Mouse (Mus musculus): Measurements from ENCODE around the gene LTO1.
A peak's percentile ranks its signal among the peaks of the same experiment; 100 is the strongest.

The LTO1 gene

DNA sequence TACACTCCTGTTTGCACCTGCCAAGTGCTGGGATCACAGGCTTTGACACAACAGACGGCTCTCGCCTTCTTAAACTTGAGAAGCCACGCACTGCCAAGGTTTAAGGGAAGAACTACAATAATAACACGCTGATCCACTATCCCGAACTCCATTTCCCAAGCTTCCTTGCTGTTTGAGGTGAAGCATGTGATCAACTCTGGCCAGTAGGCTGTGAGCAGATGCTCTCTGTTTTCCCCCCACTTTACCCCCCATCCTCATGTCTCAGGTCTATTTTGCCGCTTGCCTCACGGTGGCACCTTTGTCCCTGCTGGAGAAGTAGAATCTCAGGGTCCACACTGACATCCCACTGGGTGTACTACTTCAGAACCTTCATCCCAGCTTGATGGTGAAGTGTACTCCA is 6.2 kb upstream of the LTO1 start:
- no peak for DNase-seq

DNA sequence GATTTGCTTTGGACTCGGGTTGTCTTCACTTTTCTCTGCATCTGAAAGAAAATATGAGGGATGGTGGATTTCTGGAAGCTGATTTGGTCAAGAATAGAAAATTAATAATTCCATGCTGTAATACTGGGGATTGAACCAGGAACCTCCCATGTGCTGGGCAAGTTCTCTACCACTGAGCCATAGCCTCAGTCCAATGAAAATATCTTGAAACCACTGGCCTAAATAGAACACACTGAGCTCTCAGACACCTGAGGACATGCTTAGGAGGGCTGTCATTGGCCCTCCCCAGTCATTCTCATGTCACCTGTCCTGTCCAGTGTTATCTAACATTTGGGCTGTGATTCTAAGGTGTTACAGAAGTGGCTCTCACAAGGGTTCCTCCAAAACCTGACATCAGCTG is 3.8 kb upstream of the LTO1 start:
- no peak for DNase-seq

DNA sequence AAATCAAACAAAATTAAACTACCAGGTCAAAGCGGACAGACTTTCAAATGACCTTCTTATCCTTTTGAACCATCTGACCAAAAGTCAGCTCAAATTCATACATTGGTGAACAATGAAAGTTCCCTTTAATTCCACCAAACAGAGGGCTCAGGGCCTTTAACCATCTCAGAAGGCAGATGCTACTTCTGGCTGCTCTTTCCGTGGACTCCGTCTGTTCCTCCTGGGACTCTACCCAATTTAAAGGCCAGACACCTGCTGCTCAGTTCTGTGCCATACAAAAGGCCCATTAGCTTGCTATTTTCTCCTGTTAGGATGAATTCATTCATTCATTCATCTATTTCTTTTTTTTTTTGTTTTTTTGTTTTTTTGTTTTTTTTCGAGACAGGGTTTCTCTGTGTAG is 2.0 kb upstream of the LTO1 start:
- no peak for DNase-seq

DNA sequence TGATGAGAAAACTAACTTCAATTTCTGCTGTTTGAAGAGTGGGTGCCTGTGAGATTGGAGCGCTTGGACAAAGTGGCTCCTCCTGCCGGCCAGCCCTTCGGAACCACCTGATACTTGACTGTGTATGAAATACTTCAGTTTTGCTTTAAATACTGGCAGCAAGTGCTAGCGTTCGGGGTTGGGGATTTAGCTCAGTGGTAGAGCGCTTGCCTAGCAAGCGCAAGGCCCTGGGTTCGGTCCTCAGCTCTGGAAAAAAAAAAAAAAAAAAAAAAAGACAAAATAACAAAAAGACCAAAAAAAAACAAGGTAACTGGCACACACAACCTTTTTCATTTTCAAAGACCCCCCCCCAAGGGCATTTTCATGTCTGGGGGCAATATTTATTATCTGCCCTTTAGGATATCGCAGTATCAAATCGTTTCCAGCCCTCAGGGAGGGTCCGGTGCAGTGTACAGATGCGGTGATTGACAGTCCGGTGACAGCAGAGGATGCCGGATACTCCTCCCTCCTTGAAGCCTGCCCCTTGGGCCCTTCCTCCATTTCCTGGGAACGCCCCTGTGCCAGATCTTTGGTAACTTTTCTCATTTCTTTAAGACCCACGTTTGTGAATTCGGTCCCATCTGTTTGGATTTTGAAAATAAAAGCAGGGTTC is 478 bp upstream of the LTO1 start:
- DNase-seq, result no peak

DNA sequence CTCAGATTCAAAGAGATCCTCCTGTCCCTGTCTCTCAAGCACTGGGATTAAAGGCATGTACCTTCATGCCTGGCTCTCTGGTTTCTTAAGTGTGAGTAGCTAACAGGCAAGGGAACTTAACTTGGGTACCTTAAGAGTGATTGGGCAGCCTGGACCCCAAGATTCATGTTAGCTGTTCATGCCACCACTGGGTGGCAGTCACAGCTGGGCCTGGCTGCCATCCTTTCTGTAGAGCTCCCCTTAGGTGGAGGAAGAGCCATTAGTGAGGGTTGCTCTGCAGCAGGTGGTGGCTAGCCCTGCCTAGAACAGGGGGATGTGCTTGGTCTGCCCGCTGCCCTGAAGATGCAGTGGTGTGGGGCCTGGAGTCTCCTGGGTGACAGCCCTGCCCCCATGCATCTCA is 3.9 kb downstream of the LTO1 start:
- DNase-seq, result no peak

DNA sequence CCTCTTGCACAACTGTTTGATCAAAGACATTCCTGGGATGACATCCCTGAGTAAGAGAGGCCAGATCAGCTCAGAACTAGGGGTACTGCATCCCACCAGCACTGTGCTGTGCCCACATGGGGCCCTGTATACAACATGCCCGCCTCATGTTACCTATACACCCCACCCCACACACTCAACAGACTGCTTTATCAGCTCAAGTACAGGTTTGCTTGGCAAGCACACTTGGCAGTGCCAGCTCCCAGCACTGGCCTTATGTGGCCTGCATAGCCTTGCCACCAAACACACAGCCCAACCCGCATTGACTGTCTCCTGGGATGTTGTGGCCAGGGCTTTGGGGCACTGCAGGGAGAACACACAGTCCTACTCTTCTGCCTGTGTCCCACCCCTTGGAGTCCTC is 12.7 kb downstream of the LTO1 start:
- no peak for DNase-seq

DNA sequence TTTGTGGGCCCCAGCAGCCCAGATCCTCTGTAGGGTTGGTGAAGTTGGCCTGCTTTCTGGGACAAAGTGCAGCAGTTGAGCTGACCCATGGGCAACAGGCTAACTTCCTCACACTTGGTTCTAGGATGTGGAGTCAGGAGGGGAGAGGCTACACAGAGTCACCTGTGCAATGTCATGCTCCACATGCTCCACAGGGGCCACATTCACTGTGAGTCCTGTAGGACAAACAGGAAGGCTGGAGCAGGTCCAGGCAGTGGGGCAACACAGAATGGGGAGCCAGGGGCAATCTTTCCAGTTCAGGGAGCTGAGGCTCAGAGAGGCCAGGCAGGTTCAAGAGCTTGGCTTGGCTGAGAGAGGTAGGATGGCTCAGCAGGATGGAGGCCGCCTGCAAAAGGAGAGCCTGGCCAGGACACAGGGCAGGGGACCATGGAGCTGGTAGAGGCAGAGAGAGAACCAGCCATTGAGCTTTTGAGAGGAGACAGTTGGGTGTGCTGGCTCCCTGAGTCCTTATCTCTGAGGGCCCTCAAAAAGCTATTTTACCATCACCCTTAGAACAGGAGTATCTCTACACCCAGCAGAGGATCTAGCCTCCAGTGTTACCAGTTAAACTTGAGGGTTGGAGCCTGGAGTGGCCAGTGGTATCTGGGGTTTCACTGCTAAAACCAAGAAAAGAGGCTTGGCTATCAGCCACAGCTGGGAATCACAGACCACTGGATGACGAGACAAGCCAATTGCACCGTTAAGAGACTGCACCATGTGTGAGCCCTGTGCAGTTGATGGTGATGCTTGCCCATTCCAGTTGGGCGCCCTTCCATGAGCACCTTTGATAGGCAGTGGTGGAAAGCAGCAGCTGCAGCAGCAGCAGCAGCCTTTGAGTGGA is 13.3 kb downstream of the LTO1 start:
- DNase-seq, result no peak

DNA sequence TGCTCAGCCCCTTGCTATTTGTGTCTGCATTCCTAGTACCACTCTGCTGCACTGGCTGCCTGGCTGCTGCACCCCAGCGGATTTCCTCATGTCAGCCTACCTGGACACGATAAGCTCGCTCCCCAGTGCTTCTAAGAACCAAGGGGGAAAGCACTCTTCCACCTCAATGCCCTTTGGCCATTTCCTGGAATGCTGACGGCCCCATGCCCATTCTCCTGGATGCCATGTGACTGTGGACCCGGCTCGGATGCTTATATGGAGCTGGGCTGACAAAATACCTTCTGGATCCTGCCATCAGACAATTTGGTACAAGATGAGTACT is 13.9 kb downstream of the LTO1 start:
- no peak for DNase-seq

DNA sequence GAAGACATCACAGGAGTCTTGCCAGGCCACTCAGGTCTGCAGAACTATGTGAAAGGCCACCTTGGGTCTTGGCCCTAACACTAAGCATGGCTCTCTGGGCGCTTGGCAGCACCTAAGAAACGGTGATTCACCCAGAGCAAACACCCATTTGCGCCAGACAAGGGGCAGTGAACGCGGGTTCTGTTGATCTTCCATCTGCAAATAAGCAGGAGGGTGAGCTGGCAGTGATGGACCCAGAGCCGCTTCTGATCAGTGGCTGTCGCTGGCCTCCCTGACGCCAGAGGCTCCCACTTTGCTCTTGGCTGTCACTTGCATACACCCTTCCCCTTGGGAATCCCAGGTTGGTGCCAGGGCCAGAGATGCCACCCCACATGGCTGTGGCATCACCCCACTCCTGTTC is 14.6 kb downstream of the LTO1 start:
- no peak for DNase-seq

DNA sequence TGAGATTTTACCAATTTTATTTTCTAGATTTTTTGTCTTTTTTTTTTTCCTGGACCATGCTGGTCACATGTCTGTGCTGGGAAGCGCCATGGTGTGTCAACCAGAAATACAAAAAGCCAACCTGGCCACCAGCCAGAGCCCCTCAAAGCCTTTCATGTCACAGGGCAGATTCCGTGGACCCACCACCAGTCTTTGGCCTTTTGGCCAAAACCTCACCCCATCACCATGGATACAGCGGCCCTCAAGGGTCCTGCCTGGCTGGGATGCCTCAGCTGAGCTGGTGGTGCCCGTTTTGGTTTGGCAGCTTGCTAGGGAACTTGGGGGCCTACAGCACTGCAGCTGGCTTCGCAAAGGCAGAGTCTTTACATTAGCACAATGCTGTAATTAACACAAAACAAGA is 15.0 kb downstream of the LTO1 start:
- no peak for DNase-seq

DNA sequence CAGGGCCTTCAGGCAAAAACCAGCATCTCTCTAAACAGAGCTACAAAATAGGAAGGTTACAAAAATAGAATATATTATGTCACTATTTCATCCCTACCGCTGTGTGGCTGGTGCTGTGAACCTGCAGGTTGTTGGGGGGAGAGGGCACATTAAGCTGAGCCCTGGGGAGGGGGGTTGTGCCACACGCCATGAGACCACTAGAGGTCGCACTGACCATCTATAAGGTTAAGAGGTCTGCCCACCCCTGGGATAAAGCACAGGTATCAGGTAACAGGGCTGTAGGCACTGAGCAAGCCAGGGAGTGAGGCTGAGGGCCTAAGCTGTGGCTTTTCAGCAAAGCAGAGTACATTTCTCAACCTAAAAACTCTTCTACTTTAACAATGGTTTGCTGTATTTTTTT is 16.9 kb downstream of the LTO1 start:
- DNase-seq, result peak; percentile 59

DNA sequence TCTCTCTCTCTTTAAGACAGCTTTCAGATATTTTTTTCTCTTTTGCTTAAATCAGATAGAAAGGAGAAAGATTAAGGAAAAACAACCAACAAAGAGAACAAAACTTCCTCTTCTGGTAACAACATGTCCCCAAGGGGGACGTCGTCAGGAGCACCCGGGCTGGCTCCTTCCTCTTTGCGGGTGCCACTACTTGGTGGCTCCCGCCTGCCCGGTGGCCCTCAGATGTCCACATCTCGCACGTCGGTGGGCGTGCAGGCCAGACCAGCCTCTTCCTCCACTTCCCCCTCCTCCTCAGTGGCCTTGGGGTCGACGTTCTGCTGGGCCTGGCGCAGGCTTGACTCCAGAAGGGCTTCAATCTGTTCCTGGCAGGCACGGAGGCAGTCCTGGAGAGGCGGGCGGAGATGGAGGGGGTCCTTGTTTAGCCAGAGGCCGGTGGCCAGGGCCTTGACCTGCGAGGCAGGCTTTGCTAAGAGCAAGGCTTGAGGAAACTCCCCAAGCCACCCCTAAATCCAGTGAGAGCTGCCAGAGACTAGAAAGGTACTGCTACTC is 17.6 kb downstream of the LTO1 start:
- no peak for DNase-seq

DNA sequence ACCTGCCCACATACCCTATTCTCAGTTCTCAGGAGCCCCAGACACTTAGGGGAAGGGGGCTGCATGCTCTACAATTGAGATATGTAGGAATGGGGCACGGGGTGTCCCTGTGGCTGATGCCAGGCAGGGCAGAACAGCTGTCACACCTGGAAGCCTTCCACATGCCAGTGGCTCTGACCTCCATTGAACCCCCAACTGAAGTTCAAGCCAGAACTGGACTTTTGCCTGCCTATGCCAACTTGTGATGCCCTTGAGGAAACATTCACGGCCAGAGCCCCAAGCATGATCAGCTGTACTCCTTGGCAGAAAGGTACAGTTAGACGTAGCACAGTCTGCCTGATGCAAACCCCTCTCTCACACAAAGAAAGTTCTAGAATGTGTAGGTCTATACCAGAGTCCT is 18.4 kb downstream of the LTO1 start:
- DNase-seq, result no peak

DNA sequence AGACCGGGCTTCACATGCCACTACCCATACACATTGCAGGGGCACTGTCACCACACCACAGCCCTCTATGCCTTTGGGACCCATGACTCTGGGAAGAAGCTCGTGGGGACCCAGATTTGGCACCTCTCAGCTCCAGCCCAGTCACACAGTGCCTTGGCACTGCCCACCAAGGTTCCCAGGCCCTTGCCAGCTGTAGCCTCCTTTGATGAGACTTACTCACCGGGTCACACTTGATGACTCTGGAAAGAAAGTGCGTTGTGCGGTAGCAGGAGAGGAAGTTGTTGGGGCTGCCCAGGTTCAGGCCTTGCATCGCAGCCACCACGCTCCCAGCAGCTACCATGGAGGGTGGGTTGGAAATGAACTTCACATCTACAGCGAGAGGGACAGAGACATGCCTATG is 18.9 kb downstream of the LTO1 start:
- DNase-seq, result no peak

DNA sequence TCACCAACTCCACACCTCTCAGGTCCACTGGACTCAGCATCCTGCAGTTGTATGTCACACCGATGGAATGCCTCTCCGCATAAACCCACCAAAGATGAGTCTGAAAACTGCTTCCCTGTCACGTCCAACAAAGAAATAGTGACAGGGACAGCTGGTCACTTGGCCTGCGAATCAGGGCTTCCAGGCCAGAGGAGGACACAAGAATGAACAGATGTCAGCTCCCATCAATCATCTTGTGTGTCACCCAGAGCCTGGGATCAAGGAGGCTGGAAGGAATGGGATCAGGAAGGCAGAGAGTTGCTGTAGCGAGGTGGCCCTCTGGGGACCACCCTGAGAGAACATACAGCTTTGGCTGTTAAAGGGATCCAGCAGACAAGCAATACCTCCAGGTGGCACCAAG is 20.0 kb downstream of the LTO1 start:
- DNase-seq, result no peak

DNA sequence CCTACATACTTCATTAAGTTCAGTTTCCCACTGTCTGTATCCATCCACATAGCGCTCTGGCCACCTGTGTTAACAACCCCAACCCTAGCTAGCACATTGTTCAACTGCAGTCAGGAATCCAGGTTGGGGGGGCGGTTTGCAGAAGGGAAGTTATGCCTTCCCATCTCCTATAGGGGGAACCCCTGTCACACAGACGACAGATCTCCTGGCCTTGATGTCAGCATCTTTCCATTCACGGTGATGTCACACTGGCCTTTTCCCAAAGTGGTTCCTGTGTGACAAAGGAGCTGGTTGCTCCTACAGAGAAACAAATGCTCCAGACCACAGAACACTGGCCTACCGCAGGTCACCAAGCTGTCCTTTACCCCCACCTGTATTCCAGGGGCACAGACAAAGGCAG is 20.7 kb downstream of the LTO1 start:
- DNase-seq, result peak; percentile 70

DNA sequence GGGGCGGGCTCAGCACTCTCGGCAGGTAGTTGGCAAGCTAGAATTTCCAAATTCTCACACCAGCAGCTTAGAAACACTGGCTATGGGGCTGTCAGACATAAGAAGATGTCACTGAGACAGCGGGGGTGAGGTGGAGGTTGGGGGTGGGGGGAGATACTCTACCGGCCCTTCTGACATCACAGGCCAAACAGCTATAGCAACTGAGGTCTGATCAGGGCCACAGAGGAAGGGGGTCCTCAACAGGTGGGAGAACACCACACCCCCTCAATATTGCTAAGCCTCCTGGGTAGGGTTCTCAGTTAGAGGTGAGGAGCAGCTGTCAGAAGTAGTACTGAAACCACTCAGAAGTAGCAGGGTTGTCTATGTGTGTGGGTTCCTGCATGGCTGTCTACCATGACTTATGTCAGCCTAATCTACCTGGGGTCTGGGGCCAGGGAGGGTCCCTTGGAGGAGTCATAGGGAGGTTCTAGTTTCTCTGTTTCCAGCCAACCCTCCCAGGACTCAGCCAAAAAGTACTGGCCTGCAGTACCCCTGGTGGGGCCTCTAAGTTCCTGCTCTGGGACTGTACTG is 21.5 kb downstream of the LTO1 start:
- no peak for DNase-seq

DNA sequence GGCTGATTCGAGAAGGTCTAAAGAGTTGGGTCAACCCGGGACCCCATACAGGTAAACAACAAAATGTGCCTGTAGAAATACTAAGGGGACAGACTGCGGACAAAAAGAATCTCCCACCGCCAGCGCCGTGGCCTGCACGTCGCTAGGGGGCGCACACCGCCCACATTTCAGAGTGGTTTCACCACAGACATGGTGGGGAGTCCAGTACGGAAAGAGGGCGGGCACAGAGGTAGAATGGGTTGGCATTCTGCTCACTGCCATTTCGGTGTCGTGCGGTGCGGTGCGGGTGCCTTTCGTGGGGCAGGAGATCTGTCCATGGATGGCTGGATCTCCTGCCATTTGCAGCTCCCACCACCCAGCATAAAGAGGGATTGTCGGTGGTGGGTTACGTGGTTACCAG is 22.6 kb downstream of the LTO1 start:
- peak; percentile 94 for DNase-seq

DNA sequence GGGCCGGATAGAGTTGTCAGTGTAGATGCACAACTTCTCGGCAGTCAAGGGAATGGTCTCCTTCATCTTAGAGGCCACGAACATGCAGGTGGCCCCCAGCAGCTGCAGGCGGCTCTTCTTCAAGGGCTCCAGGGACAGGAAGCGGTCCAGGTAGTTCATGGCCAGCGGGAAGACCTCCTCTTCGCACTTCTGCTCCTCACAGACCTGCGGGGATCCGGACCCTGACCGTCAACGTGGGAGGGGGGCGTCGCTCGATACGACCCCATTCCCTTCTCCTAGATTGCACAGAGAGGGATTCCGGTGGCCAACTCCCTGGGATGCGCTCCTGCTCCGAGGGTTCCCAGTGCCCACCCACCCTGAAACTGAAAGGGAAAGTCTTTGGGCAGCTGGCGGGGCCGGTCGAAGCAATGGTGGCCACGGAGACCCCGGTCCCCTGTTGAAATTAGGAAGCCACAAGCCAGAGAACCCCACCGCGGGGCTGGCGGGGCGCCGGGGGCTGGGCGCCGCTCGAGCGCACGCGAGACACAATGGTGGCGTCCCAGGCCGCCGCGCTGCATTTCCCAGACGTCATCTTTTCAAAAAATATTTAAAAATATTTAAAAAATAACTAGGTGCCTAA is 23.1 kb downstream of the LTO1 start:
- peak; percentile 24 for DNase-seq

DNA sequence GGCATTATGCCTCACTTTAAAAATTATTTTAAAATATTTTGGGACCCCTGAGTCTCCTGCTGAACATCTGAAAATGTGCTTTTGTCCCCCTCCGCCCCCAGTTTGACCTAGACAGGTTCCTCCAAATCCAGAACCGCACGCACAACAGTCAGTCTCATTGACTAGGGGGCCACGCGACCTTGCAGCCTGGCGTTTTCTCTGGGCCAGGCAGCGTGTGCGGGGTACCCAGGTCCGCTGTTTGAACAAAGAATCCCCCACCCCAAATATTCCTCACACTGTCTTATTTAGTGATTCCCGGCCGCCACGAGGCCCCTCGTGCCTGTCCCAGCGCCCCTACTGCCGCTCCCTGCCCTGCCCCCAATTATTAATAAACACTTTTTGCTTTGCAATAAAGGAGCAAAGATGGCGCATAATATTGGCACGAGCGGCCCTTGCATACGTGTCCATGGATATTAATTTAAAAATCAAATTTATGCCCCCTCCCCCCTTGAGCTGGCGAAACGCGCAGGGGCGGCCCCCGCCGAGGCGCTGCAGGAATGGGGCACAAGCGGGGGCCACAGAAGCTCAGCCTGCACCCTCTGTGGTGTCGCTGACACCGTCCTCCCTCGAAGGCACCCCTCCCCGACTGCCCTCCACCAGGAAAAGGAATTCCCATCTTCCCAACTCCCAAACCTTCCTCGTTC is 23.9 kb downstream of the LTO1 start:
- peak; percentile 28 for DNase-seq

DNA sequence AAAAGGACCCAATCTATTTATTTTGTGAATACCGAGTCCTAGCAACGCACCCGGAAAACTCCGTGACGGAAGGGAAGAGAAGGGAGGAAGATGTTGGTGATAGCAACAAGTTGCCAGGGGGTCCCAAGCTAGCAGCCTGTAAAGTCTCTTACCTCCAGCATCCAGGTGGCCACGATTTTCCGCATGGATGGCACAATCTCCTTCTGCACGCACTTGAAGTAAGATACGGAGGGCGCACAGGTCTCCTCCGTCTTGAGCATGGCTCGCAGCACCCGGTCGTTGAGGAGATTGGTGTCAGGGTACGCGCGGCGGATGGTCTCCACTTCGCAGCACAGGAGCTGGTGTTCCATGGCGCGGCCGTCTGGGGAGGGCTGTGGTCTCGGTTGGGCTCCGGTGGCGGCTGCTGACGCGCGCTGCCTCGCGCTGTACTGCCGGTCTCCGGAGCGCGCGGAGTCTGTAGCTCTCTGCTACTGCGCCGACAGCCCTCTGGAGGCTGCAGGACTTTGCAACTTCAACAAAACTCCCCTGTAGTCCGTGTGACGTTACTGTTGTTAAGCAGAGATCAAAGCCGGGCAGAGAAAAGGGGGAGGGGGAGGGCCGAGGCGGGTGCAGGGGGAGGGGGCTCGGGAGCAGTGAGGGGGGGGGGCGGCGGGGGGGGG is 24.6 kb downstream of the LTO1 start, which contains the start of gene Ccnd1:
Ccnd1 (minus strand) TSS at position 582 of the 659 bp plus-strand sequence.
- DNase-seq, result peak; percentile 83

DNA sequence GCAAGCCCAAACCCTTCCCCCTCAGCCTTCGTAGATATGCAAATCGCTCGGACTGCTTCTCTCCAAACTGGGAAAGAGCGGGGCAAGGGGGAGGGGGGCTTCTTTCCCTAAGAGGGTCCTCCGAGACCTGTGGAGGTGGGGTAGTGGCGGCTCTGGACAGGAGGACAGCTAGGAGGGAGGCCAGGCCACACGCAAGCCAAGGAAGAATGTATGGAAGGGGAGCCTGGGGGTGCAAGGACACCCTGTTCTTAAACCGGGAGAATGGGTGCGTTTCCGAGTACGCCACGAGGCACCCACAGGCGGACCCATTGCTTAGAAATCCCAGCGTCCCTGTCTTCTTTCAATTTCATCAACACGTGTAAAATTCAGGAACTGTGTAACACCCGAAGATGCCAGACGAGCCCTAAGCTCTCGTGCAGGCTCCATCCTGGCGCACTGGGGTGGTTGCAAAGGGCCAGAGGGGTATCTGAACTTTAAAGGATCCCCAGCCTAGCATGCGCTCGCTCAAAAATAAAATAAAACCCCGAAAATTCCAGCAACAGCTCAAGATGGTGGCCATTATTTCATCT is 25.2 kb downstream of the LTO1 start:
- peak; percentile 40 for DNase-seq

Data from lung, postnatal 10 days (tissue).